Mouse (Mus musculus) lung, embryonic 15.5 days (tissue): ENCODE measurements around the gene Kcnk4. TPM values are rescaled to one million over a fixed set of nuclear protein-coding genes. Genes with fewer than 3 reads are reported as not detected.
"Not testable (repeated sequence)": the region's sequence is repeated elsewhere in the genome, so short reads cannot be mapped to it uniquely, and the experiment has no call there.

ENCODE experiments used
- ATAC-seq: fragments of 200-750 bp; cut with Nextera tagmentation; 2 replicates; pipeline ENCODE4 v1.8.0; 2017; ENCODE audit warnings: moderate number of reproducible peaks, borderline replicate concordance; ENCODE audit not compliant: low FRiP score, low TSS enrichment; ENCODE audit errors: extremely low read depth
- H3K27ac ChIP-seq: fragments of 300-500 bp; sonication (generic); 2 replicates; pipeline ENCODE4 v1.5.1; 2015; ENCODE audit warnings: moderate library complexity, mild to moderate bottlenecking, inconsistent platforms
- H3K27me3 ChIP-seq: fragments of 300-500 bp; sonication (generic); 2 replicates; pipeline ENCODE4 v1.6.1; 2015; ENCODE audit warnings: inconsistent platforms
- H3K36me3 ChIP-seq: fragments of 300-500 bp; sonication (generic); 2 replicates; pipeline ENCODE4 v1.6.1; 2015; ENCODE audit warnings: inconsistent platforms
- H3K4me1 ChIP-seq: fragments of 300-500 bp; sonication (generic); 2 replicates; pipeline ENCODE4 v1.6.1; 2015; ENCODE audit warnings: inconsistent platforms
- H3K4me2 ChIP-seq: fragments of 300-500 bp; sonication (generic); 2 replicates; pipeline ENCODE4 v1.6.1; 2015; ENCODE audit warnings: inconsistent platforms, mild to moderate bottlenecking, moderate library complexity
- H3K4me3 ChIP-seq: fragments of 300-500 bp; sonication (generic); 2 replicates; pipeline ENCODE4 v1.5.1; 2015; ENCODE audit warnings: mild to moderate bottlenecking, inconsistent platforms
- H3K9ac ChIP-seq: fragments of 300-500 bp; sonication (generic); 2 replicates; pipeline ENCODE4 v1.6.1; 2015; ENCODE audit warnings: inconsistent platforms
- H3K9me3 ChIP-seq: fragments of 300-500 bp; sonication (generic); 2 replicates; pipeline ENCODE4 v1.6.1; 2016; ENCODE audit warnings: inconsistent platforms
- WGBS: fragments of 180-500 bp; shearing (Covaris S2); methylation state at CpG from one replicate; pipeline ENCODE4 v1.1.7; 2015; 5-methylcytosine and 5-hydroxymethylcytosine counted together
- polyA plus RNA-seq: library from polyadenylated mRNA; unstranded; fragments of >200 nt; fragmentation: Nextera tagmentation; extraction: Ambion mirVana; gene quantifications from 2 replicates; pipeline ENCODE4 v1.2.1, GENCODE M21; 2015

Gene Kcnk4
- polyA plus RNA-seq, 1 experiment from 2014 or later, result 0.22 TPM

- H3K27ac ChIP-seq, result no peak overlapping the region
- no peak for ATAC-seq
- no peak overlapping the region for H3K4me2 ChIP-seq
- 77% methylated on average over 4 of the region's 4 CpGs for WGBS
- peaks cover 9% of the 10 kb centered on the region for H3K27me3 ChIP-seq
- no peaks in the 10 kb centered on the region for H3K9me3 ChIP-seq
- peaks cover 3% of the 10 kb centered on the region; the same call in 1 of the 2 replicates for H3K36me3 ChIP-seq
- H3K4me1 ChIP-seq, result peaks cover 20% of the 10 kb centered on the region
- no peak overlapping the region for H3K4me3 ChIP-seq
- H3K9ac ChIP-seq, result no peak overlapping the region
These were observed 16.0 kb downstream of the Kcnk4 start for GRCm38 (mm10) chr19:6918321-6918720.

- Histone ChIP-seq H3K4me3 (no peak overlapping the region), H3K4me2 (no peak overlapping the region), H3K27me3 (no peaks in the 10 kb centered on the region), H3K27ac (no peak overlapping the region), H3K36me3 (peaks cover 19% of the 10 kb centered on the region), H3K4me1 (peaks cover 15% of the 10 kb centered on the region), H3K9me3 (no peaks in the 10 kb centered on the region), H3K9ac (no peak overlapping the region)
- no peak for ATAC-seq
- 60% methylated on average over 4 of the region's 4 CpGs for WGBS
These were observed 17.8 kb downstream of the Kcnk4 start for GRCm38 (mm10) chr19:6916496-6916895.

DNA sequence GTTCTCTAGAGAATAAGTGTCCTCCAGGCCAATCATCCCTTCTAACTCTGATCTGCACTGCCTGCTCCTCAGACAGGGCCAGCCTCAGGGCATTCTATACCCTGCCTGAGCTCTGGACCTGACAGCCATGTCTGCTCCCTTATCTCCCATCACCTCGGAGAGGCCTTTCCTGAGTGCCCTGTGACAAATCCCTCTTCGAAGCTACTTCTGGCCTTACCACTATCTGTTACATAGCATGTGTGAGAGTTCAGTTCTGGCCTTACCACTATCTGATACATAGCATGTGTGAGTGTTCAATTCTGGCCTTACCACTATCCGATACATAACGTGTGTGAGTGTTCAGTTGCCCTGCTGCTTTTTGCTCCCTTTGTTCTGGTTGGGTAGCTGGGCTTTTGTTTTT lies 19.0 kb downstream of the Kcnk4 start:
- no peaks in the 10 kb centered on the region for H3K9me3 ChIP-seq

DNA sequence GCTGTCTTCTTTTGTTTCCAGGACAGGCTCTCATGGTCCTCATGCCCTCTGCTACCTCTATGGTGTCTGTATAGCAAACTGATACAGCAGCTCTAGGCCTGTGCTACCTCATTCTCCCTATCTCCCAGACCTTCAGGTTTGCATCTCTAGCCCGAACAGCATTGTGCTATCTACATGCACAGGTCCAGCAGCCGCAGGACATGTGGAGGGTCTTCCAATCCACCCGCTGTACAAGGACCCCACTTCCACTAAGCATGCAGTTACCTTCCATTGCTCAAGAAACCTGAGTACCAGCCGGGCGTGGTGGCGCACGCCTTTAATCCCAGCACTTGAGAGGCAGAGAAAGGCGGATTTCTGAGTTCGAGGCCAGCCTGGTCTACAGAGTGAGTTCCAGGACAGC lies 19.8 kb downstream of the Kcnk4 start:
- Histone ChIP-seq H3K27me3 (no peaks in the 10 kb centered on the region), H3K9me3 (no peaks in the 10 kb centered on the region), H3K4me1 (peaks cover 7% of the 10 kb centered on the region), H3K4me3 (no peak overlapping the region), H3K36me3 (peaks cover 25% of the 10 kb centered on the region), H3K9ac (no peak overlapping the region), H3K27ac (no peak overlapping the region), H3K4me2 (no peak overlapping the region)
- no peak for ATAC-seq
- WGBS, result 89% methylated on average over 9 of the region's 9 CpGs

More for the DNA sequence above, 19.0 kb downstream of the Kcnk4 start:
- ATAC-seq, result no peak
- no peak overlapping the region for H3K9ac ChIP-seq
- no peaks in the 10 kb centered on the region for H3K27me3 ChIP-seq
- H3K4me1 ChIP-seq, result peaks cover 14% of the 10 kb centered on the region
- 65% methylated on average over 4 of the region's 4 CpGs for WGBS
- no peak overlapping the region for H3K4me2 ChIP-seq
- H3K4me3 ChIP-seq, result no peak overlapping the region
- peaks cover 25% of the 10 kb centered on the region for H3K36me3 ChIP-seq
- H3K27ac ChIP-seq, result no peak overlapping the region

DNA sequence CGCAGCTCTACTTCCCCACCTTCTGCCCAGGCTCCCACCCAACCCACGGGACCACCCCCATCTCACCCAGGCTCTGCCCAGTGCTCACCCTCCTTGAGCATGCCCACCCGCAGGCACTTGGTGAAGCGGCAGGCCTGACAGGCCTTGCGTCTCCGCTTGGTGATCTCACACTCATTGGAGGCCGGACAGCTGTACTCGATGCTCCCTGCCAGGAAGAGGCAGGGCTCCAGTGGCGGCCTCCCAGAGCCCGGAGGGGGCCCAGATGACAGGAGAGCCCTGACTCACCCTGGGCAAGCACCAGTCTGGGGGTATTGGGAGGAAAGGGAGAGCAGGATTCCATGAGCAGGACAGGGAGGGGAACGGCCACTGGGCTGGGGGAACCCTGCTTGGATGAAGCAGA lies 20.3 kb downstream of the Kcnk4 start:
- ATAC-seq, result no peak
- no peak overlapping the region for H3K4me2 ChIP-seq
- H3K9me3 ChIP-seq, result no peaks in the 10 kb centered on the region
- H3K4me3 ChIP-seq, result no peak overlapping the region
- no peak overlapping the region for H3K27ac ChIP-seq
- no peak overlapping the region for H3K9ac ChIP-seq
- peaks cover 9% of the 10 kb centered on the region for H3K4me1 ChIP-seq
- no peaks in the 10 kb centered on the region for H3K27me3 ChIP-seq
- 67% methylated on average over 11 of the region's 11 CpGs for WGBS
- H3K36me3 ChIP-seq, result peaks cover 25% of the 10 kb centered on the region

GRCm38 (mm10) chr19:6913036-6913435 lies 21.3 kb downstream of the Kcnk4 start:
- Histone ChIP-seq H3K27me3 (no peaks in the 10 kb centered on the region), H3K36me3 (peaks cover 25% of the 10 kb centered on the region), H3K4me1 (peaks cover 19% of the 10 kb centered on the region), H3K4me3 (no peak overlapping the region), H3K9ac (no peak overlapping the region), H3K9me3 (no peaks in the 10 kb centered on the region), H3K27ac (no peak overlapping the region), H3K4me2 (no peak overlapping the region)
- ATAC-seq, result no peak
- WGBS, result 78% methylated on average over 6 of the region's 6 CpGs

- Histone ChIP-seq H3K27ac (no peak overlapping the region), H3K9ac (no peak overlapping the region), H3K4me3 (no peak overlapping the region), H3K36me3 (peaks cover 25% of the 10 kb centered on the region), H3K4me1 (peaks cover 25% of the 10 kb centered on the region), H3K27me3 (no peaks in the 10 kb centered on the region), H3K4me2 (no peak overlapping the region), H3K9me3 (no peaks in the 10 kb centered on the region)
- WGBS, result 87% methylated on average over 15 of the region's 15 CpGs
- ATAC-seq, result no peak
These were observed 21.9 kb downstream of the Kcnk4 start for GRCm38 (mm10) chr19:6912205-6912970.

DNA sequence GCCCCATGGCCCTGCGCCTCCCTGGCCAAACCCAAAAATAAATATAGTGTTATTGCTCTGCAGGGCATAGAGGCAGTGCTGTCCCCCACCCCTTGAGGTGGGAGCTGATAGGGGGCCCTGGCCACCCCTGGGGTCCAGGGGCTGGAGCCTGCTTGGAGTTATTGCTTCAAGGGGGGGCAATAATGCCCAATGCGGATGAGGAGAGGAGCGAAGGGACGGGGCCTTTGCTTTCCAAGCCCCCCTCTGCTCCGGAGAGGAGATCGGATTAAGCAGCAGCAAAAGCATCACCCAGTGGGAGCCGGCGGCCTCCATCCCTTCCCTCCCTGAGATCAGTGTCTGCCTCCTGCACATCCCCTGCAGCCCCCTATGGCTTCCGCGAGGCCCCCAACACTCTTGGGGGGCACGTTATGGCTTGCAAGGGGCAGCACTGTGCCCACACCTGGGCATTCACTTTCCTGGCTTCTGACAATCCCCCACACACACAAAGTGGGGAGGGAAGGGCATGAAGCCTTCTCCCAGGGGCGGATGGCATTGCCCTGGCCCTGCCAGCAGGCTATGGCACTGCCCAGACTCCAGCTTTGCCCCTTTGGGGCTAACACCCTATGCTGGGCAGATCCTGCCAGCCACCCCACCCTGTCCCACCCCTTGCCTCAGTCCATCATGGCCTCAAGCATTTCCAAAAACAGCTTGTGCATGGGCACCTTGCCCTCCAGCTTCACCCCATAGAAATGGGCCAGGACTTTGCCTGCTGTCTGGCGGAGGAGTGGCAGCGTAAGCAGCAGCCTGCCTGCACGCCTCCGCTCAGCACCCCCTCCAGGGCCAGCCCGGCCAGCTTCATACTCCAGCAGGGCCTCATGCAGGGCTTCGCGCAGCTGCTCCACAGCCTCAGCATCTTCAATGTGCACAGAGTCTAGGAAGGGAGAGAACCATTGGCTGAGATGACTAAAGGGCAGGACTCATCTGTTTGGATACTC lies 22.9 kb downstream of the Kcnk4 start:
- no peak for ATAC-seq
- Histone ChIP-seq H3K4me1 (peaks cover 26% of the 10 kb centered on the region), H3K4me3 (peak overlapping the region; percentile 56), H3K9me3 (no peaks in the 10 kb centered on the region), H3K27me3 (no peaks in the 10 kb centered on the region), H3K9ac (peak overlapping the region; percentile 41; the same call in 1 of the 2 replicates), H3K27ac (no peak overlapping the region), H3K4me2 (peak overlapping the region; percentile 71), H3K36me3 (peaks cover 33% of the 10 kb centered on the region)
- WGBS, result 82% methylated on average over 19 of the region's 19 CpGs

- under 1% methylated on average over 30 of the region's 30 CpGs for WGBS
- H3K4me1 ChIP-seq, result peaks cover 26% of the 10 kb centered on the region
- peak overlapping the region; percentile 56 for H3K4me3 ChIP-seq
- not testable (repeated sequence) for H3K9me3 ChIP-seq, H3K27me3 ChIP-seq
- H3K4me2 ChIP-seq, result peak overlapping the region; percentile 71
- peaks cover 41% of the 10 kb centered on the region for H3K36me3 ChIP-seq
- peak; percentile 58 for ATAC-seq
- H3K27ac ChIP-seq, result peak overlapping the region; percentile 97
- H3K9ac ChIP-seq, result peak overlapping the region; percentile 60
These were observed 24.0 kb downstream of the Kcnk4 start for GRCm38 (mm10) chr19:6910306-6910705.

DNA sequence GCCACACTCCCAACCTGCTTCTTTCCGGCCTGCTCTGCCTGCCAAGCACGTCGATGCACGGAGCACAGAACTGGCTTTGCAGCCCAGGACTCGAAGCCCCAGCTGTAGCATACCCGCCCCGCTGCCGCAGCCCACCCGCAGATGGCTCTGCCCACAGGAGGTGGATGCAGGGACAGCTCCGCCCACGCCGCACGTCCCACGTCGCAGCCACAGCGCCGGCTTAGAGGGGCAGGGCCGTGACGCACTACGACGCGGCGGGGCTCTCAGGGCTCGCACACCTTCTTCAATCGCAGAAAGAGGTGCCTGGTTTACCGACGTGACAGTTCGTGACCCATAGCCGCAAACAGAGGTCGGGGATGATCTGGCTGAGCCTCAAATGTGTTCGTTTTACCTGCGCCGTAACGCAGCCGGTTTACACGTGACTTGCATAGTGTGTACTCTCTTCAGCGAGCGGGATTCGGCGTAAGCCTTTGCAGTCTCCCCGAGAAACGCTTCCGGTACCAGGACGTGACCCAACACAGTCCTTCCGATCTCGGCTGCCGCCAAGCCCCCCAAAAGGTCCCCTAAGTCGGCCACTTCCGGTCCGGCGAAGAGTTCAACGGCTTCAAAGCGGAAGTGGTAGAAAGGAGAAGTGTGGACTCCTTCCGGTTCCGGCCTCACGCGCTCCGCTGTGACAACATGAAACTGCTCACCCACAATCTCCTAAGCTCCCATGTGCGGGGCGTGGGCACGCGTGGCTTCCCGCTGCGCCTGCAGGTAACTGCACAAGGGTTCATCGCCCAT lies 24.6 kb downstream of the Kcnk4 start, which contains the start of the genes Trmt112 and Prdx5:
Trmt112 (plus strand) TSS at position 192 of the 783 bp plus-strand sequence.
Prdx5 (minus strand) TSS at position 600 of the 783 bp plus-strand sequence.
- Histone ChIP-seq H3K9ac (peak within 1 kb of the TSS; percentile 60), H3K9me3 (no peaks in the 10 kb centered on the region), H3K27ac (peak within 1 kb of the TSS; percentile 97), H3K36me3 (peaks cover 42% of the 10 kb centered on the region), H3K27me3 (no peaks in the 10 kb centered on the region), H3K4me1 (peaks cover 26% of the 10 kb centered on the region), H3K4me3 (peak within 1 kb of the TSS; percentile 56), H3K4me2 (peak within 1 kb of the TSS; percentile 71)
- under 1% methylated on average over 65 of the region's 65 CpGs for WGBS
- peak; percentile 92 for ATAC-seq

DNA sequence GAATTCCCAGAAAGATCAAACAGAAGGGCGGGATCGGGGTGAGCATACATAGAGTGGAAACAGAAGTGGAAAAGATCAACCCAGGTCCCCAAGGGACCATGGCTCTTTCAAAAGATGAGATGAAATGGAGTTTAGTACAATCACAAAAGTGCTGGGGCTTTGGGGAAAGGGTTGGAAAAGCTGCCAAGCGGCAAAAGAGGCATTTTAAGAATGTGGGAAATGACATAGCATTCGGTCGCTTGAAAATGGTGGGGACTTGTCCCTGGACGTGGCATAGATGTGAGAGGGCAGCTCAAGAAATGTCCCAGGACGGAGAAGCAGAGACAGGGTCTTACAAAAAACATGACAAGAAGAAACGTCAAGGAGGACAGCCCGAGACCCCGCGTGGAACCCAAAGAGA lies 25.3 kb downstream of the Kcnk4 start:
- peak overlapping the region; percentile 60 for H3K9ac ChIP-seq
- H3K4me1 ChIP-seq, result peaks cover 26% of the 10 kb centered on the region
- peaks cover 42% of the 10 kb centered on the region for H3K36me3 ChIP-seq
- H3K9me3 ChIP-seq, result no peaks in the 10 kb centered on the region
- no peak for ATAC-seq
- H3K27ac ChIP-seq, result peak overlapping the region; percentile 97
- H3K27me3 ChIP-seq, result no peaks in the 10 kb centered on the region
- WGBS, result 3% methylated on average over 11 of the region's 11 CpGs
- peak overlapping the region; percentile 56 for H3K4me3 ChIP-seq
- H3K4me2 ChIP-seq, result peak overlapping the region; percentile 71
